In the genomic region with DNA sequence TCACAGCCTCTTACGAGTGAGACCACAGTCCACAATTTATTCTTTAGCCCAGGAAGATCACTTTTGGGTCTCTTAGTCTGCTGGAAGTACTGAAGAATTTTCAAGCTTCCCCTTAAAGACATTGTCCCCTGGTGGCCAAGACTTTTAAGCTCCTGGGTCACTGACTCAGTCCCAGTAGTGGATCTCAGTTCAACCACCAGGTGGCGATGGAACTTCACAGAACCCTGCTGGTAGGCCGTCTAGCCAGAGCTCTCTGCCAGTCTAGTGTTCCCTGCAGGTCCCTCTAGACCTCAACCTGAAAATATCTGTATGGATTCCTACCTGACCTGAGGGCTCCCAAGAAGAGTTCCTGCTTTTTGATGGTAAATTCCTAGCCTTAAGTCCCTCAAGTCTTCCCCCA, we compare ENCODE assay signal across 8 mouse cellular contexts. TPM values are rescaled to one million over a fixed set of nuclear protein-coding genes. Genes with fewer than 3 reads are reported as not detected.
DNase-seq lines count a peak whose midpoint lies in the region; ATAC-seq and TF ChIP-seq lines count a peak whose summit lies in the region.

No protein-coding gene starts in this region.

- no peak overlapping the region for H3K4me2 ChIP-seq in heart, embryonic 11.5 days
- no peak overlapping the region for H3K4me2 ChIP-seq in kidney, postnatal 0 days (ENCODE audit: low read length)
- H3K4me2 ChIP-seq in stomach, embryonic 16.5 days (ENCODE audit: low read depth, low read length), result no peak overlapping the region

- H3K27me3 ChIP-seq in heart, embryonic 11.5 days (ENCODE audit: control insufficient read depth, insufficient read depth, low read length), result peaks cover 3% of the 10 kb centered on the region; the same call in 1 of the 2 replicates
- no peaks in the 10 kb centered on the region for H3K27me3 ChIP-seq in kidney, postnatal 0 days (ENCODE audit: insufficient read depth, low read length)
- H3K27me3 ChIP-seq in liver, adult 2 months (ENCODE audit: control insufficient read depth, insufficient read depth, low read length), result no peaks in the 10 kb centered on the region
- H3K27me3 ChIP-seq in stomach, embryonic 16.5 days (ENCODE audit: control insufficient read depth, insufficient read depth, low read length), result no peaks in the 10 kb centered on the region

- peak; percentile 85 for DNase-seq in 3T3-L1 (ENCODE audit: low read depth, low spot score)
- peak; percentile 94 for DNase-seq in kidney, postnatal 0 days (ENCODE audit: low spot score)
- DNase-seq in liver, adult 2 months (ENCODE audit: extremely low read depth, low read depth, low spot score), result peak; percentile 64
- DNase-seq in neural tube, embryonic 10.5 days (ENCODE audit: extremely low spot score, low spot score), result peak; percentile 90

- 18% methylated on average over 3 of the region's 3 CpGs for WGBS in bone marrow, adult 2 months
- 11% methylated on average over 3 of the region's 3 CpGs for WGBS in heart, embryonic 11.5 days (ENCODE audit: insufficient replicate concordance)
- 8% methylated on average over 3 of the region's 3 CpGs for WGBS in kidney, postnatal 0 days
- 6% methylated on average over 3 of the region's 3 CpGs for WGBS in liver, adult 2 months
- 9% methylated on average over 3 of the region's 3 CpGs for WGBS in stomach, embryonic 16.5 days

- no peak overlapping the region for H3K4me3 ChIP-seq in bone marrow, adult 2 months (replicated peaks; ENCODE audit: control insufficient read depth, low read depth, low read length)
- no peak overlapping the region for H3K4me3 ChIP-seq in heart, embryonic 11.5 days (ENCODE audit: low read depth, low read length)
- H3K4me3 ChIP-seq in kidney, postnatal 0 days (replicated peaks; ENCODE audit: low read depth, low read length), result no peak overlapping the region
- H3K4me3 ChIP-seq in liver, adult 2 months (ENCODE audit: insufficient read depth, low read depth, low read length), result no peak overlapping the region
- no peak overlapping the region for H3K4me3 ChIP-seq in stomach, embryonic 16.5 days (replicated peaks; ENCODE audit: low read length)

- no peak overlapping the region for H3K9ac ChIP-seq in heart, embryonic 11.5 days (ENCODE audit: low read depth, low read length)
- H3K9ac ChIP-seq in kidney, postnatal 0 days (ENCODE audit: low read depth, low read length), result no peak overlapping the region
- no peak overlapping the region for H3K9ac ChIP-seq in liver, adult 2 months (ENCODE audit: low read depth, low read length)
- no peak overlapping the region for H3K9ac ChIP-seq in stomach, embryonic 16.5 days (ENCODE audit: low read length)

- no peaks in the 10 kb centered on the region for H3K4me1 ChIP-seq in bone marrow, adult 2 months (ENCODE audit: control insufficient read depth, insufficient read depth, low read length)
- H3K4me1 ChIP-seq in heart, embryonic 11.5 days (ENCODE audit: control insufficient read depth, insufficient read depth, low read length), result no peaks in the 10 kb centered on the region
- H3K4me1 ChIP-seq in kidney, postnatal 0 days (replicated peaks; ENCODE audit: insufficient read depth, low read length), result no peaks in the 10 kb centered on the region
- H3K4me1 ChIP-seq in liver, adult 2 months (ENCODE audit: control insufficient read depth, insufficient read depth, low read length), result no peaks in the 10 kb centered on the region
- H3K4me1 ChIP-seq in stomach, embryonic 16.5 days (ENCODE audit: control insufficient read depth, insufficient read depth, low read length), result 0 out of 2 replicates have a peak, but pooled peaks cover 2% of the 10 kb centered on the region

- no peak for TF ChIP-seq POLR2A in bone marrow, adult 2 months (IDR thresholded peaks at IDR 0.05; ENCODE audit: borderline replicate concordance, control insufficient read depth, low read depth, low read length)
- TF ChIP-seq POLR2A in liver, adult 2 months (IDR thresholded peaks at IDR 0.05; ENCODE audit: extremely low read depth, insufficient read depth, low read length), result no peak

- peak; percentile 81 for ATAC-seq in erythroblast, adult 5-6 weeks (replicated peaks; ENCODE audit: low FRiP score, poor library complexity, severe bottlenecking)
- peak; percentile 58; the same call in 1 of the 2 replicates for ATAC-seq in heart, embryonic 11.5 days (replicated peaks; ENCODE audit: insufficient number of reproducible peaks, low FRiP score, low TSS enrichment)
- ATAC-seq in kidney, postnatal 0 days (replicated peaks; ENCODE audit: low FRiP score, low read depth), result peak; percentile 77; the same call in 1 of the 2 replicates
- peak; percentile 67; the same call in 1 of the 2 replicates for ATAC-seq in stomach, embryonic 16.5 days (ENCODE audit: insufficient read depth, low FRiP score)

- no peaks in the 10 kb centered on the region for H3K79me2 ChIP-seq in liver, adult 2 months (ENCODE audit: control insufficient read depth, insufficient read depth, low read length)

- TF ChIP-seq CTCF in bone marrow, adult 2 months (IDR thresholded peaks at IDR 0.05; ENCODE audit: control insufficient read depth, insufficient read depth, low read length), result peak; percentile 85
- peak; percentile 98 for TF ChIP-seq CTCF in kidney, postnatal 0 days (IDR thresholded peaks at IDR 0.05; ENCODE audit: low read depth)
- TF ChIP-seq CTCF in liver, adult 2 months (IDR thresholded peaks at IDR 0.05; ENCODE audit: low read depth, low read length), result peak; percentile 89

- H3K27ac ChIP-seq in bone marrow, adult 2 months (ENCODE audit: control insufficient read depth, insufficient read depth, low read depth, low read length, poor library complexity), result no peak overlapping the region
- no peak overlapping the region for H3K27ac ChIP-seq in heart, embryonic 11.5 days (ENCODE audit: low read depth, low read length)
- H3K27ac ChIP-seq in kidney, postnatal 0 days, result no peak overlapping the region
- no peak overlapping the region for H3K27ac ChIP-seq in liver, adult 2 months (replicated peaks; ENCODE audit: insufficient read depth, low read depth, low read length)
- H3K27ac ChIP-seq in stomach, embryonic 16.5 days (ENCODE audit: low read length), result no peak overlapping the region

- H3K9me3 ChIP-seq in heart, embryonic 11.5 days (replicated peaks; ENCODE audit: control insufficient read depth, low read length), result no peaks in the 10 kb centered on the region
- H3K9me3 ChIP-seq in kidney, postnatal 0 days (replicated peaks; ENCODE audit: low read length), result no peaks in the 10 kb centered on the region
- no peaks in the 10 kb centered on the region for H3K9me3 ChIP-seq in stomach, embryonic 16.5 days (replicated peaks; ENCODE audit: control insufficient read depth, low read length)

- H3K36me3 ChIP-seq in heart, embryonic 11.5 days (ENCODE audit: control insufficient read depth, insufficient read depth, low read length), result no peaks in the 10 kb centered on the region
- H3K36me3 ChIP-seq in kidney, postnatal 0 days (ENCODE audit: insufficient read depth, low read length), result no peaks in the 10 kb centered on the region
- no peaks in the 10 kb centered on the region for H3K36me3 ChIP-seq in liver, adult 2 months (ENCODE audit: control insufficient read depth, insufficient read depth, low read length)
- H3K36me3 ChIP-seq in stomach, embryonic 16.5 days (ENCODE audit: control insufficient read depth, insufficient read depth, low read length), result no peaks in the 10 kb centered on the region

RNA-seq across cellular contexts. Expression of gene Lmo1, which starts 35.6 kb away (rescaled TPM):
- polyA plus RNA-seq in bone marrow, adult 2 months (2011; ENCODE audit: insufficient read depth, insufficient read length, low replicate concordance, missing spikeins), result 4.5 and 7.5 TPM in 2 replicates
- total RNA-seq in erythroblast, adult 5-6 weeks (2015; ENCODE audit: low replicate concordance), result 7.1 and 10.2 TPM in 2 replicates
- total RNA-seq in erythroblast, adult 5-6 weeks (2017; ENCODE audit: low replicate concordance), result 1.3 TPM in 1 of 2 replicates, not detected in the other
- polyA plus RNA-seq in heart, embryonic 11.5 days (2014; fragmentation: Nextera tagmentation; extraction: Ambion mirVana), result 1.7 and 2.1 TPM in 2 replicates
- 8.7 and 11.0 TPM in 2 replicates for polyA plus RNA-seq in kidney, postnatal 0 days (2015; fragmentation: Nextera tagmentation; extraction: Ambion mirVana)
- total RNA-seq in liver, adult 2 months (2014; rRNA removed), result not detected in 2 replicates
- polyA plus RNA-seq in liver, adult 2 months (2012; rRNA removed), result not detected in 2 replicates
- 5.2 and 8.3 TPM in 2 replicates for polyA plus RNA-seq in stomach, embryonic 16.5 days (2015; fragmentation: Nextera tagmentation; extraction: Ambion mirVana)

RNA-seq across cellular contexts. Expression of gene Ric3, which starts 56.3 kb away (rescaled TPM):
- 2.4 TPM in 1 of 2 replicates, not detected in the other for polyA plus RNA-seq in bone marrow, adult 2 months (2011; ENCODE audit: insufficient read depth, insufficient read length, low replicate concordance, missing spikeins)
- total RNA-seq in erythroblast, adult 5-6 weeks (2015; ENCODE audit: low replicate concordance), result not detected in 2 replicates
- 0.26 TPM in 1 of 2 replicates, not detected in the other for total RNA-seq in erythroblast, adult 5-6 weeks (2017; ENCODE audit: low replicate concordance)
- 1.7 and 1.9 TPM in 2 replicates for polyA plus RNA-seq in heart, embryonic 11.5 days (2014; fragmentation: Nextera tagmentation; extraction: Ambion mirVana)
- polyA plus RNA-seq in kidney, postnatal 0 days (2015; fragmentation: Nextera tagmentation; extraction: Ambion mirVana), result 0.66 and 1.2 TPM in 2 replicates
- 0.92 and 1.3 TPM in 2 replicates for total RNA-seq in liver, adult 2 months (2014; rRNA removed)
- 0.10 and 0.17 TPM in 2 replicates for polyA plus RNA-seq in liver, adult 2 months (2012; rRNA removed)
- 2.4 and 2.9 TPM in 2 replicates for polyA plus RNA-seq in stomach, embryonic 16.5 days (2015; fragmentation: Nextera tagmentation; extraction: Ambion mirVana)
